Mouse (Mus musculus): ENCODE measurements around the gene Tcp11.

DNA sequence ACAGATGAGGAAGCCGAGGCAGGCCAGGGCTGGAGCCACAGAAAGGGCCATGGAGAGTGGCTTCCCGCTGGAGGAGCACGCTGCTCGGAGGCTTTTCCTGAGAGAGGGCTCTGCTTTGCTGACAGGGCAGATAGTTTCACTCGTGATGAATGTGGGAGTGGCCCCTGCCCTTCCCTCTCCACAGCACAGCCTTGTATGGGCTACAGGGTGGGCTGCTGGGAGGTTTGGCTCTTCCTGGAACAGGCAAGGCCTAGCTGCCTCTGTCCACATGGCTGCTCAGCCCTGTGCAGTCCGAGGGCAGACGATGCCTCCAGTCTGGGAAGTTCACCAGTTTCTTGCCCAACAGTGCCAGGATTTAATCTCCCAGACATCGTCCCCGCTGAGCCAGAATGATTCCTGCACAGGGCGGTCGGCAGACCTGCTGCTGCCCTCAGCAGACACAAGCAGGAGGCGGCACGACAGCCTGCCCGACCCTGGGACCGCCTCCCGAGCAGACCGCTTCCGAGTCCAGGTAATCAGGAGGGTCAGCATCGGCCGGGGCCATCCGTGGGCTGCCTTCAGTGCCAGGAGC is 28.1 kb downstream of the Tcp11 start:
- no peak for TF ChIP-seq POLR2A (IDR thresholded peaks at IDR 0.05; ENCODE audit: borderline replicate concordance, extremely low read depth, insufficient read depth, insufficient read length, poor library complexity, severe bottlenecking)
- no peak for TF ChIP-seq CTCF (IDR thresholded peaks at IDR 0.05; ENCODE audit: borderline replicate concordance, extremely low read depth, insufficient read depth, insufficient read length)

Measured in brain, embryonic 14.5 days (tissue).